Mouse (Mus musculus) liver, postnatal 0 days (tissue): ENCODE measurements around the gene Akr1b3.

ENCODE experiments used
- CTCF ChIP-seq: sonication (generic); IDR thresholded peaks from 2 replicates; pipeline ENCODE4 v1.5.1; 2016; ENCODE audit warnings: antibody characterized with exemption, low read depth
- EP300 ChIP-seq: IDR thresholded peaks from 2 replicates; pipeline ENCODE4 v1.6.1; 2016; ENCODE audit warnings: antibody characterized with exemption, low read depth, mild to moderate bottlenecking

- TF ChIP-seq EP300 (no peak), CTCF (no peak)
Measured at GRCm38 (mm10) chr6:34313921-34314320, 3.4 kb downstream of the Akr1b3 start.
